Mouse (Mus musculus) liver, embryonic 14.5 days (tissue): ENCODE data around the gene Ubqlnl. TPM values are rescaled to one million over a fixed set of nuclear protein-coding genes. Genes with fewer than 3 reads are reported as not detected.

Source experiments
- ATAC-seq: fragments of 200-750 bp; cut with Nextera tagmentation; 2 replicates; pipeline ENCODE4 v1.8.0; 2017; ENCODE audit warnings: moderate number of reproducible peaks, mild to moderate bottlenecking, moderate library complexity; ENCODE audit not compliant: insufficient read depth
- DNase-seq, 3 experiments: peaks; one replicate each; pipeline ENCODE4 v3.0.0-alpha.2; 2012 to 2013; ENCODE audit warnings: low read depth in 3 of 3, low spot score in 3 of 3
- H3K27ac ChIP-seq: fragments of 300-500 bp; sonication (generic); 2 replicates; pipeline ENCODE4 v1.5.1; 2014; ENCODE audit warnings: moderate library complexity, mild to moderate bottlenecking, control low read depth, inconsistent platforms
- H3K27me3 ChIP-seq: fragments of 300-500 bp; sonication (generic); 2 replicates; pipeline ENCODE4 v1.6.1; 2014; ENCODE audit warnings: mild to moderate bottlenecking, low read length, moderate library complexity; ENCODE audit not compliant: control insufficient read depth, insufficient read depth
- H3K36me3 ChIP-seq: fragments of 300-500 bp; sonication (generic); replicated peaks from 2 replicates; pipeline ENCODE4 v1.6.1; 2014; ENCODE audit warnings: low read depth; ENCODE audit not compliant: control insufficient read depth, insufficient read depth
- H3K4me1 ChIP-seq, 2 experiments: fragments of 200-500 bp in 1 of 2; fragments of 300-500 bp in 1 of 2; sonication (generic) in 1 of 2; replicated peaks; 2 replicates each; pipeline ENCODE4 v1.6.1; 2012 to 2014; ENCODE audit warnings: antibody characterized with exemption in 1 of 2, inconsistent platforms in 1 of 2, low read length in 1 of 2; ENCODE audit not compliant: control insufficient read depth in 2 of 2, insufficient read depth in 2 of 2
- H3K4me2 ChIP-seq: fragments of 300-500 bp; sonication (generic); 2 replicates; pipeline ENCODE4 v1.6.1; 2014; ENCODE audit warnings: low read depth, mild to moderate bottlenecking, control low read depth, moderate library complexity
- H3K4me3 ChIP-seq, 2 experiments: fragments of 200-500 bp in 1 of 2; fragments of 300-500 bp in 1 of 2; sonication (generic) in 1 of 2; 2 replicates each; pipeline ENCODE4 v1.5.1; 2012 to 2014; ENCODE audit warnings: low read depth in 2 of 2, low read length in 2 of 2, mild to moderate bottlenecking in 2 of 2, control low read depth in 1 of 2, inconsistent platforms in 1 of 2, moderate library complexity in 1 of 2; ENCODE audit not compliant: insufficient read depth in 1 of 2
- H3K9ac ChIP-seq: fragments of 300-500 bp; sonication (generic); replicated peaks from 2 replicates; pipeline ENCODE4 v1.6.1; 2014; ENCODE audit warnings: mild to moderate bottlenecking, control low read depth, moderate library complexity
- H3K9me3 ChIP-seq: fragments of 300-500 bp; sonication (generic); 2 replicates; pipeline ENCODE4 v1.6.1; 2016; ENCODE audit warnings: low read length, mixed read lengths; ENCODE audit not compliant: control insufficient read depth
- CTCF ChIP-seq: IDR thresholded peaks from 2 replicates; pipeline ENCODE4 v1.5.1; 2016; ENCODE audit warnings: antibody characterized with exemption, low read depth, control low read depth
- EP300 ChIP-seq: IDR thresholded peaks from 2 replicates; pipeline ENCODE4 v1.6.1; 2016; ENCODE audit warnings: antibody characterized with exemption, low read depth
- WGBS: fragments of 180-500 bp; shearing (Covaris S2); extraction: QIAGEN DNeasy Blood & Tissue Kit; methylation state at CpG from one replicate; pipeline ENCODE4 v1.1.7; 2014; ENCODE audit not compliant: insufficient replicate concordance; 5-methylcytosine and 5-hydroxymethylcytosine counted together
- polyA plus RNA-seq, 2 experiments: library from polyadenylated mRNA; depleted of rRNA in 1 of 2; stranded (reverse) in 1 of 2; unstranded in 1 of 2; fragments of >200 nt; fragmentation: Nextera tagmentation in 1 of 2; extraction: Ambion mirVana in 1 of 2; gene quantifications; 2 replicates each; pipeline versions ENCODE4 v1.2.1 to v1.2.3; 2012 to 2014

The Ubqlnl gene
- polyA plus RNA-seq, 2 experiments: not detected

- no peaks in the 10 kb centered on the region for H3K9me3 ChIP-seq
- no peak for DNase-seq
- H3K36me3 ChIP-seq: no peaks in the 10 kb centered on the region
- WGBS: 80% methylated on average over 1 of the region's 1 CpGs
- H3K4me2 ChIP-seq: no peak overlapping the region
- no peak overlapping the region for H3K27ac ChIP-seq
- H3K27me3 ChIP-seq: no peaks in the 10 kb centered on the region
- TF ChIP-seq EP300 (no peak), CTCF (no peak)
- no peak for ATAC-seq
- H3K9ac ChIP-seq: no peak overlapping the region
- H3K4me1 ChIP-seq: no peaks in the 10 kb centered on the region
- no peak overlapping the region for H3K4me3 ChIP-seq
These were observed 28.7 kb upstream of the Ubqlnl start for GRCm38 (mm10) chr7:104179074-104179473.

DNA sequence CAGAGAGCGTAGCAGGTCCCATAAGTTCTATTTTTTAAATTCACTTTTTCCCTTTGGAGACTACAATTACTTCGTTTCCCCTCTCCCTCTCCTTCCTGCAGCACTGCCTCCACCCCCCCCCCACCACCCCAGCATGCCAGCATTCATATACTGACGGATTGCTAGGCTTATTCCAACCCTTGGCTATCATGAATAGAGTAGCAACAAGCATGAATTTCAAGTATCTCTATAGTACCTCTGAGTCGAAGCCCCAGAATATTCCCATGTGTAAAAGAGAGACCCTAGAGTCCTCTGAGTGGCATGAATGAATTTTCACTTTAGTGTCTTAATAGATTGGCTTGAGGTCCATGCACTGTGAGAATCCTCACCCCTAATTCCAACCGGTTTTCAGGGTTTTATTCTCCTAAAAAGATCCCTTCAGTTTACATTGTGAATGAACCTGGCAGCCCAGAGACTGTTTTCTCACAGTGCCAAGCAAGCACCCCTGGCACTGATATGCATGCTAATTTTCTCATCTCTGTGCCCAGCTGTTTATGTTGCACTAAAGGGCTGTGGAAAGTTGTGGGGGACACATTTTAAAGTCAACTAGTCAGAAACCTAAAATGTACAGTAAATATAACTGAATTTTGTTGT is 28.2 kb upstream of the Ubqlnl start:
- DNase-seq: no peak
- TF ChIP-seq EP300: no peak
- TF ChIP-seq CTCF: no peak
- ATAC-seq: no peak
- Histone ChIP-seq H3K9ac (no peak overlapping the region), H3K4me3 (no peak overlapping the region), H3K4me2 (no peak overlapping the region), H3K27ac (no peak overlapping the region), H3K9me3 (no peaks in the 10 kb centered on the region), H3K4me1 (no peaks in the 10 kb centered on the region), H3K27me3 (no peaks in the 10 kb centered on the region), H3K36me3 (no peaks in the 10 kb centered on the region)
- 50% methylated on average over 5 of the region's 5 CpGs for WGBS

DNA sequence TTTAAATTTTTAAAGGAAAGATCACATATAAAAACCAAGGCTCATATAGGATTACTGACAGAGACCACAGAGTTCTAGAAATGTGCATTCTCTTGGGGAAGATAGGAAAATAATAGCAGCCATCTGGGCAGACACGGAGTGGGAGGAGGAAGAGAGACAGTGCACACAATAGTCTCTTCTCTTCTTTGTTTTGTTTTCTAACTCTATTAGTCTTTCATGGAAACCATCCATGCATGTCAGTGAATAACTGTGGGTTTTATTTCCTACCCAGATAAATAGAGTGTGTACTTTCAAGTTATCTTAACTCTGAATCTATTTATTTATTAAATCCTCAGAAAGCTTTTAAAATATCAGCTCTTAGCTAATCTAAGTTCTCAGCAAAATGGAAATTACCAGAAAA is 24.7 kb upstream of the Ubqlnl start:
- ATAC-seq (no peak), DNase-seq (no peak)
- H3K27ac ChIP-seq: no peak overlapping the region
- H3K27me3 ChIP-seq: no peaks in the 10 kb centered on the region
- 52% methylated on average over 1 of the region's 1 CpGs for WGBS
- no peak overlapping the region for H3K9ac ChIP-seq
- no peaks in the 10 kb centered on the region for H3K9me3 ChIP-seq
- H3K4me2 ChIP-seq: no peak overlapping the region
- H3K4me1 ChIP-seq: no peaks in the 10 kb centered on the region
- TF ChIP-seq CTCF: no peak
- TF ChIP-seq EP300: no peak
- no peaks in the 10 kb centered on the region for H3K36me3 ChIP-seq
- H3K4me3 ChIP-seq: no peak overlapping the region

DNA sequence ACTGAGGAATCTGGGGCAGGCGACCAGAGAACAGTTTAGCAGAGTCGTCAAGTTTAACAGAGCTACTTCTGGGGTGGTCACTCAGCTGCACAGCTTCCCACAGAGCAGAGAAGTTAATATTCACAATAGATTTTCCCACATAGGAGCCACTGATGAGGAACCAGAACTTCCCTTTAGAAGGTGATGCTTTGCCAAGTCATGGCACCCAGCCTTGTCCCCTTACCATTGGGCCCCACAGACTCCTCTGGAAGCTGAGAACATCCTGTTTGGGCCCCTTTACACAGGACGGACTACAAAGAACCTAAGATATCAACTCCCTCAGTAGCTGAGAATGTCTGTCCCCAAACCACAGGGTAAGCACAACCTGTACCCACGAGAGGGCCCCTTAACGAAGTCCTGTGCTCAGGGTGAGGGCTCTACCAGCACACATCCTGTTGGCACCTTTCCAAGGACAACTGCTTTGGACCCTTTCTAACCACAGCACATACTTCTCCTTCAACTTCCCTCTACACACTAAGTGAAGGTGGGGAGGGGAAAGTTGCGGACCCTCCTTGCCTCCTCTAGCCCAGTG is 19.4 kb upstream of the Ubqlnl start:
- Histone ChIP-seq H3K4me2 (no peak overlapping the region), H3K9me3 (no peaks in the 10 kb centered on the region), H3K4me3 (no peak overlapping the region), H3K9ac (no peak overlapping the region), H3K27ac (no peak overlapping the region), H3K4me1 (no peaks in the 10 kb centered on the region), H3K36me3 (no peaks in the 10 kb centered on the region), H3K27me3 (no peaks in the 10 kb centered on the region)
- no peak for DNase-seq
- WGBS: 13% methylated on average over 6 of the region's 6 CpGs
- no peak for TF ChIP-seq EP300
- TF ChIP-seq CTCF: no peak
- ATAC-seq: peak; percentile 45; the same call in 1 of the 2 replicates

DNA sequence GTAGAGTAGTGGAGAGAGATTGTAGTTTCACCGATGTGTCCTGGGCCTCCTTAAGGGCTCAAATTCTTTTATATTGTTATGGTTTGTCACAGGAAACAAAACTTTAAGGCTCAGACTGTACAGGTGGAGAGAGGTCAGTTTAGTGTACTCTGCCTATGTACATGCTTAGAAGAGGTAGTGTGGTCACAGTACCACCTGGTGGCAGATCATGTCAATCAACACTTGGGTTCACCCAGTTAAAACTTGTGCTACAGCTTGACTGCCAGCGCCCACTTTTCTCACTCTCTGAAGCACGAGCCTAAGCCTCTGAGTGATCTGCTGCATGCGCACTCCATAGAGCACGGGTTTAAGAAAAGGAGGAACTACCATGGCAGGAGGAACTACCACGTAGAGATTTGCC is 16.7 kb upstream of the Ubqlnl start:
- Histone ChIP-seq H3K27me3 (no peaks in the 10 kb centered on the region), H3K9ac (no peak overlapping the region), H3K4me2 (no peak overlapping the region), H3K4me3 (no peak overlapping the region), H3K36me3 (no peaks in the 10 kb centered on the region), H3K9me3 (no peaks in the 10 kb centered on the region), H3K4me1 (no peaks in the 10 kb centered on the region), H3K27ac (no peak overlapping the region)
- no peak for TF ChIP-seq EP300
- peak; percentile 5; the same call in 1 of the 2 replicates for TF ChIP-seq CTCF
- WGBS: 28% methylated on average over 6 of the region's 6 CpGs
- DNase-seq (no peak), ATAC-seq (no peak)
